Mouse (Mus musculus): ENCODE measurements around the gene Gm10477.
"Not testable (repeated sequence)": the region's sequence is repeated elsewhere in the genome, so short reads cannot be mapped to it uniquely, and the experiment has no call there.

The Gm10477 gene

GRCm38 (mm10) chrX:56524442-56524841 lies at the start of gene Gm10477:
Gm10477 (plus strand) TSS chrX:56524742.
- DNase-seq (ENCODE audit: low spot score in 2 of 2), result not testable (repeated sequence)

DNA sequence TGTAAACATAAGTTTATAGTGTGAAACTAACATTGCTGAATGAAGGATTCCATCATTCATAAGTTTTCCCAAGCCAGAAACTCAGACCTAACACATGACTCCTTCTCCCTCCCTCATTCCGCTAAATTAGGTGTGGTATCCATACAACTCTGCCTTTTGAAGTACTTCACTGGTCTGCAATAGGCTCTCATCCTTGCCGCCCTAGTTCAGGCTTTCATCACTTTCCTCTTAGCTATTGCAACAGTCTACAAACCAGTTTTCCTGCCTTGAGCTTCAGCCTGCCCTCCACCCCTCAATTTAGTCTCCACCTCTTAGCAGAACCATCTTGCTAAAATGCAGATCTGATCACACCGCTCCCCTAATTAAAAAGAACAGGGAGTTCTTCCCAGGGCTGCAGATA lies 47.0 kb upstream of the Gm10477 start:
- DNase-seq (ENCODE audit: low spot score in 2 of 2), result no peak

GRCm38 (mm10) chrX:56481906-56482305 lies 42.6 kb upstream of the Gm10477 start:
- DNase-seq (ENCODE audit: low spot score in 2 of 2), result no peak

GRCm38 (mm10) chrX:56489758-56490157 lies 34.8 kb upstream of the Gm10477 start:
- peak; percentile 38 to 66 for DNase-seq (ENCODE audit: low spot score in 2 of 2)

DNA sequence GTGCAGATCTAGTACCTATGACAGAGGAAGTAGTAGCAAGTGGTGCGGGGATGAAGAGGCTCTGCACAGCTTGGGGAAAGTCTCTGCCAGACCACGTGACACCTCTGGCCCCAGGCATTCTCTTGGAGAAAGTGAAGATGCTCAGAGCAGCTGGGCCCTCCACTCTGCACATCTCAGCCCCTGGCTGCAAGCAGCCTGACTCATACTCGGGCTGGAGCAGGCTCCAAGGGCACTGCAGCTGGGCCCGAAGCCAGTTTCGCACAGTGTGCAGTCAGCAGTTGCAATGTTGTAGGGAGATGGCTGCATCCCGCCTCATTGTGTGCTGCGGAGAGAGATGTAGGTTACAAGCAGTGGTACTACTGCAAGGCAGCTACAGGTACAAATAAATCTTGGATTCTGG lies 27.3 kb upstream of the Gm10477 start:
- no peak for DNase-seq (ENCODE audit: low spot score in 2 of 2)

DNA sequence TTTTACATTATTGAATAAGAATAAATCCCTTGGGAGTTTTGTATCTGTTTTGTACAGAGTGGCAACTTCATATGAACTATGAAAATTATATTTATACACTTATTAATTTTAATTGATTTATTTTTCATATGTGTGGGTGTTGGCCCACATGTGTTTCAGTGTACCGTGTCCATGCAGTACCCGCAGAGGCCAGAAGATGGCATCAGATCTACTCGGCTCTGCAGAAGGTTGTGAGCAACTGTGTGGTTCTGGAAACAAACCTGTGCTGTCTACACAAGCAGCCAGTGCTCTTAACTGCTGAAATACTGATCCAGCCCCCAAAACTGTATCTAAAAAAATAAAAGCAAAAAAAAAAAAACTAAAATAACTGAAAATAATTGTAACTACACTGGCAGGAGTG lies 6.7 kb downstream of the Gm10477 start:
- DNase-seq (ENCODE audit: low spot score in 2 of 2), result peak; percentile 32 to 43

DNA sequence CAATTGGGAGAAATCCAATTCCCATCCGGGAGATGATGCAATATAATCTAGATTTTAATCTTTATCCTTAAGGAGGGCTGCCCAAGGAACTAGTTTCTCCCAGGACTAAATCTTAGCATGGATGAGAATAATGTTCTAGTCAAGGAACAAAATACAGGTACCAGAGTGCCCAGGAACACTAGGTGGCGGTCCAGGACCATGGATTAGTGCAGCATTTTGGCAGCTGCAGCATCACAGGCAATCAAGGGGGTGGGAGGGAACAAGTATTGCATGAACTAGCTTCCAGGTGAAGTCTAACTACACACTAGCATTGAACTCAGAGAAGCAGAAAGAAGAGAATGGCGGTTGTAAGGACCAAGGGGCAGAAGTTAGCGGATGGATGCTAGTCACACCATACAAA lies 12.6 kb downstream of the Gm10477 start:
- DNase-seq (ENCODE audit: low spot score in 2 of 2), result peak in 1 of 2 experiments; percentile 0

DNA sequence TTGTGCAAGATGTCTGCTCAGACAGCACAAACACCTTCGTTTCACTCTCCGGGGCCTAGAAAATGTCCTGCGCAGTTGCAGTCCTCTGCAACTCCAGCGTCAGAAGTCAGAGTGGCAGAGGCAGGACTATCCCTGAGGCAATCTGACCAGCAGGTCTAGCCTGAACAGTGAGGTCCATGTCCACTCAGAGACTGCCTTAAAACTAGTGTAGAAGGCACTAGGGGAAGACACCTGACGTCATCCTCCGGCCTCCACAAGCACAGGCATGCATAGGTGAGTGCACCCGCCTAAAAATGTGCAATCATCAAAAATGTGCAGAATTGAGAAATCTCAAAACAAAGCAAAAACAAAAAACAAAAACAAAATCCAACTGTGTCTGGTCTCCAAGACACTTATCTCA lies 25.0 kb downstream of the Gm10477 start, which contains the start of gene Gm648:
Gm648 (minus strand) TSS at position 101 of the 400 bp plus-strand sequence.
- no peak for DNase-seq (ENCODE audit: low spot score in 2 of 2)

- DNase-seq (ENCODE audit: low spot score in 2 of 2), result no peak
Measured at GRCm38 (mm10) chrX:56553584-56553983, 29.0 kb downstream of the Gm10477 start.

- DNase-seq (ENCODE audit: low spot score in 2 of 2), result no peak
Measured at GRCm38 (mm10) chrX:56572465-56572864, 47.9 kb downstream of the Gm10477 start.

All from urinary bladder, postnatal 36 days (tissue).